Mouse (Mus musculus) cerebellum, adult 11 months (tissue): ENCODE results near the gene Cdkn2aip.

Source experiments
- DNase-seq: peaks from one replicate; pipeline ENCODE4 v3.0.0; 2022

Gene Cdkn2aip

DNA sequence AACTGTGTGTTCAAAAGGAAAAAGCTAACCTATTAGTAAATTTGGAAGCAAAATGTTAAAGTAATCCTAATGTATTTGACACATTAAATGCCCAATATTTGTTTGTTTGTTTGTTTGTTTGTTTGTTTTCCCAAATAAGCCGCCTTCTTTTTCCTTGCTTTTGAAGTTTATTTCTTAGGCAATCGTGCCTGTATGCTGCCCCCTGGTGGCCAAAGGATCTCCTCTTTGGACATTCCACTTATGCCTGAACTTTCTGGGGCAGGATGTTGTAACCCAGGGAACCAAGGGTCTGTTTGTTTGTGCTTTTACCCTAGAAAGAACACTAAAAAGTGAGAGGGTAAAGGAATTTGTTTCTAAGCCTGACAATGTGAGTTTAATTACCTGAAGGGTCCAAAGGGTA lies 20.6 kb downstream of the Cdkn2aip start:
- DNase-seq = peak; percentile 57

DNA sequence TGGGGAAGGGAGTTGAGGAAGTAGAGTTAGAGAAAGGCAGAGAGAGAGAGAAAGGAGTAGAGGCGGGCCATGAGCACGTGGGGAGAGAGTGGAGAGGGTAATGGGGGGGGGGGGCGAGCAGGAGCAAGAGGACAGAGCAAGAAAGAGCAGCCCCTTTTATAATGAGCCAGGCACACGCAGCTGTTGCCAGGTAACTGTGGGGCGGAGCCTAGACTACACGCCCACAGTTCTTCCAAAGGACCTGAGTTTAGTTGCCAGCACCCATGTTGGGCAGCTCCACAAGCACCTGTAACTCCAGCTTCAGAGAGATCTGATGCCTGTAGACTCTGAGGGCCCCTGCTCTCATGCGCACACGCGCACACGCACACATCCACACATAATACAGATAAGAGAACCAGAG lies 21.9 kb downstream of the Cdkn2aip start:
- no peak for DNase-seq

DNA sequence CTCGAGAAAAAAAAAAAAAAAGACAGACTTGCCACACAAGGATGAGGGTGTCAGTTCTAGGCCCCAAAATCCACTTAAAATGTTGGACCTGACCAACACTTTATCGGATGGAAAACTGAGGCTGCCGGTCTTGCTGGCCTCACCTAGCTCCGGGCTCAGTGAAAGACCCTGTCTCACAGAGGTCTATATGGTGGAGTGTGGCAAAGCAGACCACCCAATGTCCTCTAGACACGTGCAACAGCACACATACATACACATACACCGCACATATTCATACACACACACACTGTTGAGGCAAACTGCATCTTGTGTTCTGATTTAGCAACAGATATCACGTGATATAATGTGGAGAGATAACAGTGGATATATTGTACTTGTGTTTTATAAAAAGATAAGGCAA lies 22.4 kb downstream of the Cdkn2aip start:
- DNase-seq = no peak

DNA sequence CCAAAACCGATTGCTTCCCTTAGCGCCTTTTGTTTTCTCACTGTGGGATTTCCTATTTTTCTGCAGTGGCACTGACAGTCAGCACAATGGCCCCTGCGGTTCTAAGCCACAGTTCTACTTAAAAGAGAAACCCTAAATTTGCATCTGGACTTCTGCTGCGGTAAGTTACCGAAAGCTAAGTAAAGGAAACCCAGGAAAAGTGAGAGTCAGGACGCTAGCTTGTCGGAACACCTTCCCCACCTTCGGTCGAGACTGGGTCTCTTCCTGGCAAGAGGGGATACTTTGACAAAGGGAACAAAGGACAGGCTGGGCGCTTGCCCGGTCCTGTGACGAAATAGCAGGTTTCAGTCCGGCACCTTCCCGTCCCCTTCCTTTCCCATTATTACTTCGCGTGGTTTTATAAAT lies 23.1 kb downstream of the Cdkn2aip start:
- no peak for DNase-seq

DNA sequence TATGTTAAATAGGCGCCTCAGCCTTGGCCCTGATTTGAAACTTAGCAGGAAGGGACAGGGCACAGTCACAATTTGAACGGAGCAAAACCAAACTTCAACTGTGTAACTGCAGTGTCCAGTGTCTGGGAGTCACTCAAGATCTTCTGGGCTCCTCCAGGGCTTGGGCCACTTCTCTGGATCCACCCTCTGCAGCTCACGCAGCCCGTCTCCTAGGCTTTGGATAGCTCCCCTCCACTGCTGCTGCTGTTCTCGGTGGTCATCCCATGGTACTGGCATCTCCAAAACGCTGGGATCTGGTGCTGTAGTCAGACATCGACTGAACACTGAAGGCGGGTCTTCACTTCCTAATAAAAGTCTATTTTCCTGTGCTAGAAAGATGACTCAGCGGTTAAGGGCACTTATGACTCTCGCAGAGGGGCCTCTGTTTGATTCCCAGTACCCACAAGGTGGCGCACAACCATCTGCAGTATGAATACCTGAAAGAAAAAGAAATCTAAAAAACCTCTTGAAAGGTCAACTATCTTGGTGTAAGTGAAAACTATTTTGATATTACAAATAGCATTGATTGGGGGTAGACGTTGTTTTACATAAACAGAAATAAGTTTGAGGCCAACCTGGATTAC lies 23.9 kb downstream of the Cdkn2aip start:
- no peak for DNase-seq

DNA sequence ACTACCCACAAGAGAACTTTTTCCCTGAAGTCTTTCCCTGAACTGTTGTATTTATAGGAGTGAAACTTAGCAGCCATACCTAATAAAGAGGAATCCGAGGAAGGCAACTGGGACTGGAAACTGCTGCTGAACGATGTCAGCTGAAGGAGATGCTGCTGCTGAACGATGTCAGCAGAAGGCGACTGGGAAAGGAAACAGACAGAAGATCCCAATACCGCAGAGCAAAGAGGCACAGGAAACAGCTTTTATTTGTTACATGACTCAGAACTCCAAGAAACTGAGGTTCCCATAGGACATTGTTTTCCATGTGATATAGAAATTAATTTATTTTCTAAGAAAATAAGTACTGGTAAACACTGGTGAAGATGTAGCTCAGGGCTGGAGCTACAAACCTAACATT lies 29.3 kb downstream of the Cdkn2aip start:
- no peak for DNase-seq

DNA sequence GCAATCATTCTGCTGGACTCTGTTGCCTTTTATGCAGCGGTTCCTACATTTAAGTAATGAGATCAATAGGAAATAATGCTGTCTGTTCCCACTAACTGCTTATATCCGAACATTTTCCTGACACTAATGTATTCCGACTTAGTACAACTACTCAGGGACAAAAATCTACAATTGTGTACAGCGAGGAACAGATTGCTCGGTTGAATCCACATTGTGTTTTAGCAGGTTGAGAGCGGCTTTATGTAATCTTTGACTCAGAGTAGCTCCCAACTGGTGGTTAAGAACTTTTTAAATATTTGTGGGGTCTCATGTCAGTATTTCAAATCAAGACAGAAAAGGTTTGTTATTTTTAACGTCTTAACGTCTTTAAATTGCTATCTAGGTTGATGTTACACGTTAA lies 29.7 kb downstream of the Cdkn2aip start:
- DNase-seq = no peak

DNA sequence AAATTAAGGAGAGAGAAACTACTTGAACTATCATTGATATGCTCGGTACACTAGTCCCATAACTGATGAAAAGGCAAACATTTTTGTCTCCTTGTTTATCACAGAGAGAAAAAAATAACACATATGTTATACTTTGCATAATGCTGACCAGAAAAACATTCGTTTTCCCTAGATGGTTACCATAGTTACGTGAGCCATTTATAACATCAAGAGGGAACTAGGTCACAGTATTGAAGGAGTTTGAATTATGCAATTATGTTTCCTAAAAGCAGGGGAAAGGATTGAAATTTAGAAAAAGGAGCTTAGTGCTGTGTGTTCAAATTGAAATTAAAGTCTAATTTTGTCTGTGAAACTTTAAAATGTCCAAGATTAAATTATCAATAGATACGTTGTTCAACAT lies 33.4 kb downstream of the Cdkn2aip start:
- no peak for DNase-seq

DNA sequence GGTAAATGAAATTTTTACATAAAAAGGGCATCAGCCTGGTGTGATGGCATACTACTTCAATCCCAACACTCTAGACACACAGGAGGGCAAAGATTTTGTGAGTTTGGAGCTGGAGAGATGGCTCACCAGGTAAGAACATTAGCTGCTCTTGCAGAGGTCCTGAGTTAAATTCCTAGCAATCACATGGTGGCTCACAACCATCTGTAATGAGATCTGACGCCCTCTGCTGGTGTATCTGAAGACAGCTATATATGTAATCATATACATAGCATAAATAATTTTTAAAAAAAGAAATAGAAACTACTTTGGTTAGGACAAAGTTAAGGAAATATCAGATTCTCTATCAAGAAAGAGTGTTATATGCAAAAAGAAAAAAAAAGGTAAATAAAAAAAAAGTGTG lies 34.1 kb downstream of the Cdkn2aip start:
- DNase-seq = no peak

DNA sequence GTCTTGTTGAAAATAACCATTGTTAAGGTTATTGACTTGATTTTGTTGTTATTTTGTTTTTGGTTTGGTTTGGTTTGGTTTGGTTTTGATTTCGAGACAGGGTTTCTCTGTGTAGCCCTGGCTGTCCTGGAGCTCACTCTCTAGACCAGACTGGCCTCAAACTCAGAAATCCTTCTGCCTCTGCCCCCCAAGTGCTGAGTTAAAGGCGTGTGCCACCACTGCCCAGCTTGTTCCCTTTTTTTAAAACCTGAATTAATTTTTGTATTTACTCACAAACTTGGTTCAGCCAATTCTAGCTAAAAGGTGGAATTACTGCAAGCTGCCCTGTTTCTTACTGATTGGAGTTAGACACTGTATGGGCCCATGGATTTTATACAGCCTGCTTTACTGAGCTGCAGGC lies 37.1 kb downstream of the Cdkn2aip start:
- no peak for DNase-seq

DNA sequence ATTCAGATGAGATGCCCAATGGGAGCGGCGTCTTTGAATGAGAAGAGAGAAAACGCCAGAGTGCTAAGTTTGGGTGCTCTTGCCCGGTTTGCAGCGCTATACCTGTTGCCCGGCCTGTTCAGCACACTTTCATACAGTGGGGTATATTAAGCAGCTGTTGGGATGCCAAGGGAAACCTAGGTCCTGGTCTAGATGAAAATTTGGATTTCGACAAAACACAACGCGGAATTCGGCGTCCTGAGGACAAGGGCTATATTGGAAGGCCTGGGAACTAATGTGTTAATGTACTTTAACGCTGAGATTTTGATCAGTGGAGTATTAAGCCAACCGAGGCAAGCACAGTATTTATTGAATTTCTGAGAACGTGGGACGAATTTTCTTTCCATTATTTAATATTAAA lies 37.5 kb downstream of the Cdkn2aip start:
- no peak for DNase-seq

DNA sequence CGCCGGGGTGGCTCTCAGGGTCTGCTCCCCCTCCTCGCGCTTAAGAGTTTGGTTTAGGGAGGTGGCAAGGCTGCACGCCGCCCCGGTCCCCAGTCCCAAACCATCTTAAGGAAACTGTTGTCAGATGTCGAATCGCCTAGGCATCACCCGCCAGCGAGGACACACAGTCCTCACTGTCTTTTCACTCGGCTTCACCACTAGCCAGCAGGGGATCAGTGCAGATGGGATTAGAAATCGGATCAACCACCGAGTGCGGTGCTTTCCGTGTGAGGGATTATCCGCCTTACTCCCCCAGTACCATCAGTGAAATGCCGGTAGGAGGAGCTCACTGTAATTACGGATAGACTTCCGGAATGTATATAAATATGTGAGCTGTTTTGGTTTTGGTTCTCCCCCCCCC lies 37.9 kb downstream of the Cdkn2aip start:
- DNase-seq = no peak

DNA sequence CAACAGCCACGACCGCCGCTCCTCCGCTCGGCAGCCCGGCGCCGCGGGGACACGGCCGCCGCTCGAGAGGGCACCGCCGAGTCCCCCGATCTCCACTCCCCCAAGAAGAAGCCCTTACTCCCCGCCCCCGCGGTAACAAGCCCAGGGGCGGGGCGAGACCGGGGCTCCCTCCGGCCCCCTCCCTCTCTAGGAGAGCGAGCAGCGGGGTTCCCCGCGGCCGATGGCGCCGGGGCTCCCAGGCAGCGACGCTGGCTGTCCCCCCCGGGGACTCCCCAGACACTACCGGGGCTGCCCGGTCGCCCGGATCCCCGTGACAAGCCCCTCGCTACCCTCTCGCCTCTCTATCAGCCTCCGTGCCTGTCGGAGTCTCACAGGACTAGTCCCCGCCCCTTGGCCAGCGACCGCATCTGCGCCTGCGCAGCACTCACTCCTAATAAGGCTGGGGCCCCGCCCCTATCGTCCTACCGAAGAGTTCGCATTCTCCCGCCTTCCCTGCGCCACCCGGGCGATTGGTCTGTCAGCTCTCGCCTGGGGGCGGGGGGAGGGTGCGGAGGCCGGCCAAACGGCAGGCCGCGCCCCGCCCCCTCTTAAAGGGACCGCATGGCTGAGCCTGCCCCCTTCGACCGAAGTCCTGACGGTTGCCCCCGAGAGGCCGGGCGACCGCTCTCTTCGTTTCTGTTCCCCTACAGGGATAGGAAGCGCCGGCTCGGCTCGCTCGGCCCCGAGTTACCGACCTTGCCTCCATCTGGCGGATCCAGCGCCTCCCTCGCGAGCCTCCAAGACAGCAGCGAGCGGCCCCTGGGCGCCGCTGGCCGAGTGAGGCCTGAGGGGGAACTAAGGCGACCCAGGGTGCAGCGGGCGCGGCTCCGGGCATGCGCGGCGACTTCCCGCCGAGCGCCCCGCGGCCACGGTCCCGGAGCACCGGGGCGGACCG lies 38.7 kb downstream of the Cdkn2aip start, which contains the start of gene Ing2:
TSS of gene Ing2 (minus strand) at position 780 of the 934 bp plus-strand sequence.
- DNase-seq = peak; percentile 100

DNA sequence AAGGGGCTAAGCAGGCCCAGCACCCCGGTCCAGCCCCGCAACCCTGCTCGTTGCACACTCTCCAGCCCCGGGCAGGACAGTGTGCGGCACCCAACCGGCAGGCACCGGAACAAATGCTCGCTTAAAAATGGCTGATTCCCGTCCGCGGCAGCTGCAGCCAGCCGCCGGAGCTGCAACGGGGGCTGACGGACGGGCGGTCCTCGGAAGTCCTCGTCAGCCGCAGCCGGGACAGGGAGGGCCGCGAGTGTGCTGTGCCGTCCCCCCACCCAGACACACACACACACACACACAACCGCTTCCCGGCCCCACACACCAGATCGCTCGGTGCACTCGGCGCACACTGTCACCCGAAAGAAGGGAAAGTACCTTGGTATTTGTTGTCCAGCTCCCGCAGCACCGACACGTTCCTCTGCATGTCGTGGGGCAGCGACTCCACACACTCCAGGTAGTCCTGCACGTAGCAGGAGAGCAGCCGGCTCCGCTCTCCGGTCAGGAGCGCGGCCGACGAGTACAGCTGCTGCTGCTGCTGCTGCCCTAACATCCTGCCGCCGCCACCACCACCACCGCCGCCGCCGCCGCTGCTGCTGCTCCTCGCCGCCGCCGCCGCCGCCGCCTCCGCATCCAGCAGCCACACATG lies 39.5 kb downstream of the Cdkn2aip start:
- no peak for DNase-seq

DNA sequence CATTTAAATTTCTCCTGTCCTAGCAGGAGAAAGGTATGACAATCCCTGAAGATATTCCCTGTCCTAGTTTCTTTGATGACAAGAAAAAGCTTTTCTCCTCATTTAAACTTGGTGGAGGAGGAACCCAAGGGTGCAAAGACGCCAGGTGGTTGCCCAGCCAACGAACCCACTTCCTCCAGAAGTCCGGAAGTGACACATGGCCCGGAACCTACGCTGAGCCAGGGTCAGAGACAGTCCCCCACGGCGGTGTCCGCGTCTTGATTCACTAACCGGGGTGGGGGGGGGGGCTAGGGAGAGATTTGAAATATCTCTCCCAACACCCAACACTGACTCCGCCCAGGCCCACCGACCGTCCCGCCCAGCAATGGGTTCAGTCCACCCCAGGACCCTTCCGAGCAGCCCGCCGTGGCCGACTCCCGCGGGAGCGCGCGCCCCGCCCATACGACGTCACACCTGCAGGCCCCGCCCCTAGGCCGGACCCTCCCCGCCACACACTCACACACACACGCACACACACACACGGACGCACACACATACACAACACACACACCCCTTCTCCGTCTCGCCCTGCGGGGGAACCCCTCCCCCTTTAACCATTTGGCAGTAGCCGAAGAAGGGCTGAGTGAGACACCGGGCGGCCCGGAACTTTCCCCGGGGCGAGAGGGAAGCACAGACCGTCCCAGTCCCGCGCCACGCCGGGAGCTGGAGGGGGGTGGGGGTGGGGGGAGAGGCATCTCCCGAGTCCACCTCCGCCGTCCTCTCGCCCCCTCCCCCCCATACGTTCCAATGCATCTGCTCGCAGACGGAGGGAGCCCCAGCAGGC lies 40.2 kb downstream of the Cdkn2aip start:
- DNase-seq = peak; percentile 87

DNA sequence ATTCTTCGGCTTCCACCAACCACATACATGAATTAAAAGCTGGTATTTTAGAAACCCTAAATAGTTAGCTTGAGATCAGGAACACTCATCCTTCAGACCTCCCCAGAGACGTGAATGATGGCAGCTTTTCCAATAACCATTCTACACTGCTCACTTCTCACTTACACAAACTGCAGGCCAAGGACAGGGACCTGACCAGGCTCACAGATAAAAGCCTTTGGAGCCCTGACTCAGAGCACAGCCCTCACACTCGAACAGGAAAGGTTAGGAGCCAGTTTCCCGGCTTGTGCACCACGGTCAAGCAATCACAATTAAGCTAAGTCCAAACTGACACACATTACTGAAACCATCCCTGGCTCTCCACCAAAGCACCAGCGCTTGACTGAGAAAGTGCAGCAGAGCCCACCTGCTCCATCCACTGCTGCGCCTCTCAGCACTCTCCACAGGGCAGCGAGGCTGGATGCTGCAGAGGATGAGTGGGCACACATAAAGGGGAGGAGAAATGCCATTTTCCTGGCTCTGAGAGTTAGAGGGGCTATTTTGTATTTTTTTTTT lies 49.4 kb downstream of the Cdkn2aip start:
- DNase-seq = no peak

DNA sequence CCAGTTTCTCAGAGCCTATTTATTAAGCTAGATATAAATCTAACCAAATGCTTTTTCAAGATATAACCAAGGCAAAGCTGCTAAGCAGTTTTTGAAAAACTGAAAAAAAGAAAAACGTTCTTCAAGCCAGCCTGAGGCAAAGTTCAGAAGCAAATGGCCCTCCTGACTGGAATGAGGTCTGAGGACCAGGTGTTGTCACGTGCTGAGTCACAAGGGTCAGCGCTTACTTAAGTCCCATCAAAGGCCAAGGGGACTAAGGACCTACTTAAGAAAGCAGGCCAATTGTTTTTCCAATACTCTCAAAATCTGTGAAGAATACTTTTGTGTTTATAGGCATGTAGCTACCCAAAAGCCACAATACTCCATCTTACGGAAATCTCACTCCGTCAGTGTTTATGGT lies 50.5 kb downstream of the Cdkn2aip start:
- no peak for DNase-seq

DNA sequence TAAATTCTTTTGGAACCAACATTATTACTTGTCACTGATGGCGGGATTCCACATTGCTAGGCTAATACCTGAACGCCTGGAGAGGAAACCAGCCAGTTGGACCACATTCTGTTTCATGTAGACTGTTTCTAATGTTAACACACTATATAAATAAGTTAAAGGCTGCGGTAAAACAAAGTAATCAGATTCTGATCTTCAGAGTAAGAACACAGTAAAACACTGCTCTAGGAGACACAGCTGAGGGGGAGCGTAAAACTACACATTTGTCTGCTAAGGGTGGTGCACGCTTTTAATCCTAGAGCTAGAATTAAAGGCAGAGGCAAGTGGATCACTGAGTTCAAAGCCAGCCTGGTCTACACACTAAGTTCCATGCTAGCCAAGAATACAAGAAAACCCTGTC lies 51.0 kb downstream of the Cdkn2aip start:
- DNase-seq = no peak

DNA sequence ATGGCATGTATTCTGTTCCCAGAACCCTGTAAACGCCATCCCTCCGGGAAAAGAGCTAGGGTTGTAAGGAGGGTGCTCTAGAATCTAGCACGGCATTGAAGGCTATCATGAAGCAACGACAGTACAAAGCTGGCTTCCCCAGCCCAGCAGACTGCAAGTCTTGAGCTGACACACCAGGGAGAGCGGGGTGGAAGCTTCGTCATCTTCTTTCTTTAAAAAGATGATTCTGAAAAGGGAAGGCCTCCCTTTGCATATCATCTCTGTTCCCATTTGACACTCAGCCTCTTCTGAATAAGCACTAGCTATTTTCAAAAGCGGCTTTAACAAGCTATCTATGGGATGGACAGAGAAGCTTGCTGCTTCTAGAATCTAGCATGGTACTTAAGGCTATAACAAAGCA lies 53.3 kb downstream of the Cdkn2aip start:
- DNase-seq = no peak

DNA sequence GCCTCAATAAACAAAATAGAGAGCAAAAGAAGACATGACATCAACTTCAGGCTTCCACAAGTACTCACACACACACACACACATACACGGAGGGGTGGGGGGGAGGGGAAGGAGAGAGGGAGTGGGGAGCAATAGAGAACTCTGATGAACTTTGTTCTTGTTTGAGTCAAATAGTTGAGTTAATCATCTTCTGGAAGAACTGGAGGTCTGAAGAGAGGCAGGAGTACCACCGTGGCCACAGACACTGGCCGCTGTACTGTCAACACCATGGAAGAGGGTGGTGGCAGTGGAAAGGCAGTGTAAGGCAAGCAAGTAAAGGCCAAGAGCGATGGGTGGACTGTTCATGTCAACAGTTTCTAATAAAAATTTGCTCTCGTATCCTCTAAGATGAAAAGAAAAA lies 54.3 kb downstream of the Cdkn2aip start:
- DNase-seq = no peak
